Mouse (Mus musculus) MEL (cell line): ENCODE results near the gene Tmem164. TPM values are rescaled to one million over a fixed set of nuclear protein-coding genes. Genes with fewer than 3 reads are reported as not detected.
A peak's percentile ranks its signal among the peaks of the same experiment; 100 is the strongest.

Source experiments
- DNase-seq: peaks from one replicate; pipeline ENCODE4 v3.0.0; 2011; ENCODE audit warnings: low read depth, low spot score
- H3K27ac ChIP-seq: 2 replicates; pipeline ENCODE4 v1.5.1; 2012; ENCODE audit warnings: low read depth, mild to moderate bottlenecking, control low read depth, low read length, moderate library complexity; ENCODE audit not compliant: control insufficient read depth
- H3K27me3 ChIP-seq, 2 experiments: fragments of 150-350 bp in 1 of 2; sonication (generic) in 1 of 2; 2 replicates each; pipeline ENCODE4 v1.6.1; 2012; ENCODE audit warnings: low read length in 2 of 2, mild to moderate bottlenecking in 2 of 2, improper control_type of control experiment in 1 of 2, moderate library complexity in 1 of 2; ENCODE audit not compliant: insufficient read depth in 2 of 2, control insufficient read depth in 1 of 2
- H3K36me3 ChIP-seq, 2 experiments: 2 replicates each; pipeline ENCODE4 v1.6.1; 2012 to 2014; ENCODE audit warnings: low read length in 2 of 2, improper control_type of control experiment in 1 of 2, inconsistent platforms in 1 of 2, mild to moderate bottlenecking in 1 of 2; ENCODE audit not compliant: insufficient read depth in 2 of 2, control insufficient read depth in 1 of 2
- H3K4me1 ChIP-seq, 2 experiments: fragments of 150-350 bp in 1 of 2; sonication (generic) in 1 of 2; 2 replicates each; pipeline ENCODE4 v1.6.1; 2012; ENCODE audit warnings: low read length in 2 of 2, improper control_type of control experiment in 1 of 2, mild to moderate bottlenecking in 1 of 2; ENCODE audit not compliant: insufficient read depth in 2 of 2, control insufficient read depth in 1 of 2
- H3K4me3 ChIP-seq, 2 experiments: fragments of 150-350 bp in 1 of 2; sonication (generic) in 1 of 2; 2 replicates each; pipeline ENCODE4 v1.5.1; 2012; ENCODE audit warnings: low read depth in 2 of 2, low read length in 2 of 2, mild to moderate bottlenecking in 2 of 2, moderate library complexity in 2 of 2, control low read depth in 1 of 2, improper control_type of control experiment in 1 of 2; ENCODE audit not compliant: control insufficient read depth in 1 of 2, insufficient read depth in 1 of 2
- H3K79me2 ChIP-seq: 2 replicates; pipeline ENCODE4 v1.6.1; 2012; ENCODE audit warnings: mild to moderate bottlenecking, low read length, moderate library complexity; ENCODE audit not compliant: control insufficient read depth, poor library complexity, insufficient read depth
- H3K9ac ChIP-seq: 2 replicates; pipeline ENCODE4 v1.6.1; 2012; ENCODE audit warnings: low read depth, mild to moderate bottlenecking, control low read depth, low read length, moderate library complexity; ENCODE audit not compliant: control insufficient read depth, poor library complexity, severe bottlenecking
- H3K9me3 ChIP-seq: fragments of 150-350 bp; sonication (generic); replicated peaks from 2 replicates; pipeline ENCODE4 v1.6.1; 2012; ENCODE audit warnings: mild to moderate bottlenecking, low read length, improper control_type of control experiment, moderate library complexity; ENCODE audit not compliant: insufficient read depth
- BHLHE40 ChIP-seq: IDR thresholded peaks from 2 replicates; pipeline ENCODE4 v1.6.1; 2012; ENCODE audit warnings: low read depth, mild to moderate bottlenecking, inconsistent platforms, low read length, improper control_type of control experiment, borderline replicate concordance
- CHD2 ChIP-seq: IDR thresholded peaks from 2 replicates; pipeline ENCODE4 v1.6.1; 2011; ENCODE audit warnings: low read length, improper control_type of control experiment
- CTCF ChIP-seq, 3 experiments: IDR thresholded peaks in 2 of 3; conservative IDR thresholded peaks in 1 of 3; 2 replicates each; pipeline ENCODE4 v1.5.1; 2011 to 2012; ENCODE audit warnings: low read length in 3 of 3, low read depth in 2 of 3, mild to moderate bottlenecking in 2 of 3, improper control_type of control experiment in 1 of 3, inconsistent platforms in 1 of 3, mixed read lengths in 1 of 3, moderate library complexity in 1 of 3; ENCODE audit not compliant: control insufficient read depth in 1 of 3, insufficient read depth in 1 of 3, poor library complexity in 1 of 3, severe bottlenecking in 1 of 3
- EP300 ChIP-seq, 2 experiments: IDR thresholded peaks; 2 replicates each; pipeline ENCODE4 v1.6.1; 2011; ENCODE audit warnings: improper control_type of control experiment in 2 of 2, low read length in 2 of 2, low read depth in 1 of 2, mild to moderate bottlenecking in 1 of 2
- ETS1 ChIP-seq: IDR thresholded peaks from 2 replicates; pipeline ENCODE4 v1.6.1; 2012; ENCODE audit warnings: low read depth, mild to moderate bottlenecking, inconsistent platforms, low read length, improper control_type of control experiment, moderate library complexity
- GABPA ChIP-seq: IDR thresholded peaks from 2 replicates; pipeline ENCODE4 v1.6.1; 2012; ENCODE audit warnings: low read depth, mild to moderate bottlenecking, inconsistent platforms, low read length, improper control_type of control experiment, moderate library complexity
- GATA1 ChIP-seq: IDR thresholded peaks from 2 replicates; pipeline ENCODE4 v1.6.1; 2011; ENCODE audit warnings: low read depth, low read length, improper control_type of control experiment
- KAT2A ChIP-seq: conservative IDR thresholded peaks from 2 replicates; pipeline ENCODE4 v1.6.1; 2012; ENCODE audit warnings: low read depth, low read length, improper control_type of control experiment, inconsistent platforms
- MAFK ChIP-seq: IDR thresholded peaks from 2 replicates; pipeline ENCODE4 v1.6.1; 2011; ENCODE audit warnings: low read depth, mild to moderate bottlenecking, low read length, improper control_type of control experiment, borderline replicate concordance
- MAZ ChIP-seq: IDR thresholded peaks from 2 replicates; pipeline ENCODE4 v1.6.1; 2012; ENCODE audit warnings: low read depth, mild to moderate bottlenecking, inconsistent platforms, low read length, improper control_type of control experiment
- MEF2A ChIP-seq: IDR thresholded peaks from 2 replicates; pipeline ENCODE4 v1.6.1; 2014; ENCODE audit warnings: low read depth, mild to moderate bottlenecking, inconsistent platforms, low read length, improper control_type of control experiment; ENCODE audit not compliant: poor library complexity, insufficient replicate concordance, severe bottlenecking; ENCODE audit errors: extremely low read depth
- MXI1 ChIP-seq: IDR thresholded peaks from 2 replicates; pipeline ENCODE4 v1.6.1; 2011; ENCODE audit warnings: mild to moderate bottlenecking, low read depth, low read length, improper control_type of control experiment
- MYB ChIP-seq: IDR thresholded peaks from 2 replicates; pipeline ENCODE4 v1.6.1; 2011; ENCODE audit warnings: mild to moderate bottlenecking, low read depth, low read length, improper control_type of control experiment
- MYC ChIP-seq: IDR thresholded peaks from 2 replicates; pipeline ENCODE4 v1.6.1; 2011; ENCODE audit warnings: low read depth, mild to moderate bottlenecking, low read length, improper control_type of control experiment, moderate library complexity
- NELFE ChIP-seq: IDR thresholded peaks from 2 replicates; pipeline ENCODE4 v1.6.1; 2011; ENCODE audit warnings: low read depth, low read length, improper control_type of control experiment
- NRF1 ChIP-seq: IDR thresholded peaks from 2 replicates; pipeline ENCODE4 v1.6.1; 2014; ENCODE audit warnings: low read depth, mild to moderate bottlenecking, inconsistent platforms, low read length, improper control_type of control experiment, moderate library complexity; ENCODE audit not compliant: poor library complexity, insufficient read depth, severe bottlenecking
- POLR2A ChIP-seq, 2 experiments: IDR thresholded peaks; 2 replicates each; pipeline ENCODE4 v1.6.1; 2011 to 2012; ENCODE audit warnings: low read length in 2 of 2, mild to moderate bottlenecking in 2 of 2, control low read depth in 1 of 2, improper control_type of control experiment in 1 of 2, low read depth in 1 of 2, moderate library complexity in 1 of 2; ENCODE audit not compliant: control insufficient read depth in 1 of 2, insufficient read depth in 1 of 2, poor library complexity in 1 of 2
- POLR2AphosphoS2 ChIP-seq: IDR thresholded peaks from 2 replicates; pipeline ENCODE4 v1.6.1; 2011; ENCODE audit warnings: low read length, improper control_type of control experiment
- RAD21 ChIP-seq: IDR thresholded peaks from 2 replicates; pipeline ENCODE4 v1.6.1; 2011; ENCODE audit warnings: mild to moderate bottlenecking, low read depth, low read length, improper control_type of control experiment
- RCOR1 ChIP-seq: IDR thresholded peaks from 2 replicates; pipeline ENCODE4 v1.6.1; 2012; ENCODE audit warnings: low read depth, mild to moderate bottlenecking, inconsistent platforms, low read length, improper control_type of control experiment
- SIN3A ChIP-seq: IDR thresholded peaks from 2 replicates; pipeline ENCODE4 v1.6.1; 2012; ENCODE audit warnings: low read length, improper control_type of control experiment, inconsistent platforms
- SMC3 ChIP-seq: IDR thresholded peaks from 2 replicates; pipeline ENCODE4 v1.6.1; 2011; ENCODE audit warnings: low read depth, low read length, improper control_type of control experiment
- TAL1 ChIP-seq: IDR thresholded peaks from 2 replicates; pipeline ENCODE4 v1.6.1; 2012; ENCODE audit warnings: mild to moderate bottlenecking, inconsistent platforms, low read length, moderate library complexity, mixed read lengths
- TBP ChIP-seq: IDR thresholded peaks from 2 replicates; pipeline ENCODE4 v1.8.0; 2011; ENCODE audit warnings: low read depth, low read length, improper control_type of control experiment
- TCF12 ChIP-seq: IDR thresholded peaks from 2 replicates; pipeline ENCODE4 v1.6.1; 2014; ENCODE audit warnings: low read depth, mild to moderate bottlenecking, inconsistent platforms, low read length, improper control_type of control experiment, moderate library complexity
- USF1 ChIP-seq: IDR thresholded peaks from 2 replicates; pipeline ENCODE4 v1.6.1; 2014; ENCODE audit warnings: low read depth, mild to moderate bottlenecking, inconsistent platforms, low read length, improper control_type of control experiment, moderate library complexity
- USF2 ChIP-seq, 2 experiments: IDR thresholded peaks; 2 replicates each; pipeline ENCODE4 v1.6.1; 2011 to 2012; ENCODE audit warnings: improper control_type of control experiment in 2 of 2, low read length in 2 of 2, borderline replicate concordance in 1 of 2, inconsistent platforms in 1 of 2, low read depth in 1 of 2, mild to moderate bottlenecking in 1 of 2; ENCODE audit not compliant: insufficient read depth in 1 of 2
- ZC3H11A ChIP-seq: IDR thresholded peaks from 2 replicates; pipeline ENCODE4 v1.6.1; 2012; ENCODE audit warnings: low read depth, mild to moderate bottlenecking, inconsistent platforms, low read length, improper control_type of control experiment
- ZMIZ1 ChIP-seq: IDR thresholded peaks from 2 replicates; pipeline ENCODE4 v1.6.1; 2012; ENCODE audit warnings: low read depth, mild to moderate bottlenecking, inconsistent platforms, low read length, improper control_type of control experiment, moderate library complexity
- ZNF384 ChIP-seq: IDR thresholded peaks from 2 replicates; pipeline ENCODE4 v1.6.1; 2012; ENCODE audit warnings: low read depth, mild to moderate bottlenecking, inconsistent platforms, low read length, improper control_type of control experiment
- polyA plus RNA-seq, 2 experiments: library from polyadenylated mRNA; stranded (reverse) in 1 of 2; unstranded in 1 of 2; fragments of >175 nt in 1 of 2; fragments of >200 nt in 1 of 2; gene quantifications; 2 replicates each; pipeline versions ENCODE4 v1.2.1 to v1.2.4; 2012; ENCODE audit warnings: low replicate concordance in 2 of 2, low read depth in 1 of 2; ENCODE audit not compliant: insufficient read length in 2 of 2, insufficient read depth in 1 of 2, missing spikeins in 1 of 2
- total RNA-seq: library from RNA; depleted of rRNA; stranded (reverse); fragments of 300-350 nt; gene quantifications from 2 replicates; pipeline ENCODE4 v1.2.3, GENCODE M21; 2012

Gene Tmem164
- total and polyA plus RNA-seq, 3 experiments: 34.3 to 92.4 (median 72.8) TPM

DNA sequence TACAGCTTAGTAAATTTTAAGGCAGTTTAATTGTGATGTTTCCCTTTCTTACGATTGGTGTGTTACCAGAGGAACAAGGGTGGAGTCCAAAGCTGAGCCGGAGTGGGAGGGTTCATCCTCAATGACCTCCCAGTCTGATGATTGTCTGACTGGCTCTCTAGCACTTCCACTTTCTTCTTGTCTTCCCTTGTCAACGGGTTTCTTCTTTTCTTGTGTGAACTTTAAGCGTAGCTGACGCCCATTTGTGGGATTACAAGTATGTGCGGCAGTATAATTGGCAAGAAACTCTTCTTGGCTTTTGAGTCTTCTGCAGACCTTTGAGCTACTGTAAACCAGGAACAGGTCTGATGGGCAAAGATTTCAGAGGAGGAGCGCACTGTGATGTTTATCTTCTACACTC is 17.0 kb downstream of the Tmem164 start:
- Histone ChIP-seq H3K4me3 (peak overlapping the region; percentile 21 to 29), H3K4me1 (peaks cover 5 to 17% of the 10 kb centered on the region in 2 experiments), H3K79me2 (peaks cover 1% of the 10 kb centered on the region), H3K9ac (peak overlapping the region; percentile 27; the same call in 1 of the 2 replicates), H3K27ac (peak overlapping the region; percentile 62), H3K36me3 (peaks cover 9 to 21% of the 10 kb centered on the region in 2 experiments), H3K27me3 (no peaks in the 10 kb centered on the region), H3K9me3 (no peaks in the 10 kb centered on the region)
- TF ChIP-seq ZNF384: no peak
- TF ChIP-seq USF1: no peak
- TF ChIP-seq BHLHE40: no peak
- TF ChIP-seq CHD2: no peak
- peak; percentile 50; the same call in 1 of the 2 replicates for TF ChIP-seq MAZ
- no peak for TF ChIP-seq GABPA
- no peak for TF ChIP-seq USF2 (IDR thresholded peaks at IDR 0.05; ENCODE audit: borderline replicate concordance in 1 of 2, insufficient read depth in 1 of 2, low read depth in 1 of 2, low read length in 2 of 2)
- 0 out of 2 replicates have a peak, but pooled peaks have one; percentile 20 for TF ChIP-seq MYB
- TF ChIP-seq POLR2AphosphoS2: no peak
- no peak for TF ChIP-seq CTCF (IDR thresholded peaks at IDR 0.05 in 2 of 3, conservative IDR thresholded peaks at IDR 0.05 in 1 of 3; ENCODE audit: control insufficient read depth in 1 of 3, insufficient read depth in 1 of 3, low read depth in 2 of 3, low read length in 3 of 3, poor library complexity in 1 of 3, severe bottlenecking in 1 of 3)
- peak; percentile 28 to 36; a peak in 3 of 4 replicates for TF ChIP-seq EP300 (IDR thresholded peaks at IDR 0.05; ENCODE audit: low read depth in 1 of 2, low read length in 2 of 2)
- peak; percentile 35; the same call in 1 of the 2 replicates for TF ChIP-seq NELFE
- TF ChIP-seq ZMIZ1: peak; percentile 23; the same call in 1 of the 2 replicates
- 0 out of 2 replicates have a peak, but pooled peaks have one; percentile 16 for TF ChIP-seq RCOR1
- no peak for TF ChIP-seq POLR2A (IDR thresholded peaks at IDR 0.05; ENCODE audit: control insufficient read depth in 1 of 2, insufficient read depth in 1 of 2, low read depth in 1 of 2, low read length in 2 of 2, poor library complexity in 1 of 2)
- TF ChIP-seq KAT2A: no peak
- no peak for TF ChIP-seq NRF1
- TF ChIP-seq RAD21: no peak
- peak; percentile 40 for TF ChIP-seq ETS1
- peak; percentile 75 for TF ChIP-seq MXI1
- no peak for TF ChIP-seq MYC
- peak; percentile 27; the same call in 1 of the 2 replicates for TF ChIP-seq GATA1
- TF ChIP-seq SMC3: 0 out of 2 replicates have a peak, but pooled peaks have one; percentile 20
- TF ChIP-seq TCF12: 0 out of 2 replicates have a peak, but pooled peaks have one; percentile 49
- no peak for TF ChIP-seq TBP
- no peak for TF ChIP-seq MEF2A
- no peak for TF ChIP-seq TAL1
- no peak for TF ChIP-seq ZC3H11A
- no peak for TF ChIP-seq MAFK
- peak; percentile 63 for TF ChIP-seq SIN3A
- peak; percentile 94 for DNase-seq
